Mouse (Mus musculus) megakaryocyte progenitor cell, adult 5-6 weeks (primary cell): Measurements from ENCODE around the gene Cops2. TPM values are rescaled to one million over a fixed set of nuclear protein-coding genes. Genes with fewer than 3 reads are reported as not detected.
A peak's percentile ranks its signal among the peaks of the same experiment; 100 is the strongest.

ENCODE experiments used
- ATAC-seq: replicated peaks from 2 replicates; pipeline ENCODE4 v1.8.0; 2016; ENCODE audit warnings: mild to moderate bottlenecking, moderate TSS enrichment, inconsistent platforms; ENCODE audit not compliant: poor library complexity
- total RNA-seq, 2 experiments: library from RNA; stranded (forward) in 1 of 2; stranded (reverse) in 1 of 2; fragments of 157-497, 149-512 nt in 1 of 2; fragments of 200-1000 nt in 1 of 2; gene quantifications; 2 replicates each; pipeline versions ENCODE4 v1.2.3 to v1.2.4; 2015 to 2017

Gene Cops2
- total RNA-seq, 2 experiments from 2014 or later = 111 to 218 TPM

- ATAC-seq = no peak
Observed at GRCm38 (mm10) chr2:125783868-125784267, 75.1 kb downstream of the Cops2 start.

DNA sequence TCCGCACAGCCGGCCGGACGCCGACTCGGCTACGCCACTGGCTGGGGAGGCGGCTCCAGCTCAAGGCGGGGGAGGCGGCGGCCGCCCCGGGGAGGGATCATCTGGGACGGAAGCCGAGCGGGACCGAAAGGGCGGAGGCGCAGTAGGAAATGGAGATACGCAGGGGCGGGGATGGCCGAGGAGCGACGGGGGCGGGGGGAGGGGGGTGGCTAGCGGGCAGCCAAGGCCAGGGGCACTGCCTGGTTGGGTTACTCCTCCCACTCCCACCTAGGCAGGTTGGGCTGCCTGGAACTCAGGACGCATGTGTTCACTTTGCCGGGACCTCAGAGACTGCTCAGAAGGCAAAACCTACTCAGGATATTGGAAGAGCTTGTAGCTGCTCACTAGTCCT, 76.2 kb downstream of the Cops2 start, which contains the start of gene Secisbp2l:
TSS of gene Secisbp2l (minus strand) at position 152 of the 391 bp plus-strand sequence.
- ATAC-seq = peak; percentile 98

GRCm38 (mm10) chr2:125781978-125782718, 76.8 kb downstream of the Cops2 start:
- no peak for ATAC-seq

DNA sequence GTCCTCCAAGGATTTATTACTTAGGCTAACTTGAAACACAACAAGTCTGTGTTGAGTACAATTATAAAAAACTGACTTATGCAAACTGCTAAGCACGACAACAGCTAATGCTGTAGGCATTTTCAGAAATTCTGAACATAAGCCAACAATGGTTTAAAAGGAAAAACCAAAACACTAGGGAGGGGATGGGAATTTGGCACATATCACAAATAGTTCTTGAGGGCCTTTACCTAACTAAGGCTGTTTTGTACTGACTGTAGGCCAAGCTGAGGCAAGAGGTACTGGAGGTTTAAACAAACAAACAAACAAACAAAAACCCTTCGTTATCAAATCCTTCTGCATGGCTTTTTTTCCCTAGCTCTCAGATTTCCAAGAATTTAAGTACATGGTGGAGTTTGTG, 77.9 kb downstream of the Cops2 start:
- no peak for ATAC-seq

Other genes with a start within 250 kb of the Cops2 start
- gene Cep152, start 234.0 kb downstream of the Cops2 start, total RNA-seq (2015) = 6.4 and 7.1 TPM in 2 replicates
- gene Cep152, start 234.0 kb downstream of the Cops2 start, total RNA-seq (2017) = 19.3 and 20.6 TPM in 2 replicates
- gene Eid1, start 186.0 kb downstream of the Cops2 start, total RNA-seq (2015) = 74.1 and 74.9 TPM in 2 replicates
- gene Eid1, start 186.0 kb downstream of the Cops2 start, total RNA-seq (2017) = 115 and 118 TPM in 2 replicates
- 0.52 and 0.64 TPM in 2 replicates for gene Shc4, start 135.0 kb downstream of the Cops2 start, total RNA-seq (2015)
- gene Shc4, start 135.0 kb downstream of the Cops2 start, total RNA-seq (2017) = 0.12 and 0.74 TPM in 2 replicates
- gene Secisbp2l, start 76.3 kb downstream of the Cops2 start, total RNA-seq (2015) = 11.6 and 12.4 TPM in 2 replicates
- 12.7 and 16.1 TPM in 2 replicates for gene Secisbp2l, start 76.3 kb downstream of the Cops2 start, total RNA-seq (2017)
- gene Galk2, start within 50 bp of the Cops2 start, total RNA-seq (2015) = 24.3 and 24.6 TPM in 2 replicates
- gene Galk2, start within 50 bp of the Cops2 start, total RNA-seq (2017) = 44.9 and 63.8 TPM in 2 replicates
- not detected in 2 replicates for gene Fgf7, start 175.5 kb upstream of the Cops2 start, total RNA-seq (2015)
- gene Fgf7, start 175.5 kb upstream of the Cops2 start, total RNA-seq (2017) = not detected in 2 replicates